Mouse (Mus musculus) forebrain, postnatal 0 days (tissue): Measurements from ENCODE around the gene Btbd9. TPM values are rescaled to one million over a fixed set of nuclear protein-coding genes. Genes with fewer than 3 reads are reported as not detected.
"Not testable (repeated sequence)": the region's sequence is repeated elsewhere in the genome, so short reads cannot be mapped to it uniquely, and the experiment has no call there.

Experiments
- ATAC-seq: fragments of 200-750 bp; cut with Nextera tagmentation; 2 replicates; pipeline ENCODE4 v1.8.0; 2017; ENCODE audit warnings: mild to moderate bottlenecking, moderate library complexity
- DNase-seq: peaks from one replicate; pipeline ENCODE4 v3.0.0-alpha.2; 2015
- H3K27ac ChIP-seq: fragments of 300-500 bp; sonication (generic); 2 replicates; pipeline ENCODE4 v1.5.1; 2014; ENCODE audit warnings: low read depth, mild to moderate bottlenecking, antibody characterized with exemption, low read length, moderate library complexity, mixed read lengths
- H3K27me3 ChIP-seq: fragments of 300-500 bp; sonication (generic); 2 replicates; pipeline ENCODE4 v1.6.1; 2014; ENCODE audit warnings: mild to moderate bottlenecking, low read length, mixed read lengths; ENCODE audit not compliant: insufficient read depth
- H3K36me3 ChIP-seq: fragments of 300-500 bp; sonication (generic); 2 replicates; pipeline ENCODE4 v1.6.1; 2014; ENCODE audit warnings: mild to moderate bottlenecking, moderate library complexity; ENCODE audit not compliant: insufficient read depth
- H3K4me1 ChIP-seq: fragments of 300-500 bp; sonication (generic); 2 replicates; pipeline ENCODE4 v1.6.1; 2014; ENCODE audit warnings: antibody characterized with exemption; ENCODE audit not compliant: insufficient read depth
- H3K4me2 ChIP-seq: fragments of 300-500 bp; sonication (generic); 2 replicates; pipeline ENCODE4 v1.6.1; 2014; ENCODE audit warnings: low read depth, mild to moderate bottlenecking, moderate library complexity
- H3K4me3 ChIP-seq: fragments of 300-500 bp; sonication (generic); 2 replicates; pipeline ENCODE4 v1.5.1; 2014; ENCODE audit warnings: low read depth, low read length, mixed read lengths
- H3K9ac ChIP-seq: fragments of 300-500 bp; sonication (generic); 2 replicates; pipeline ENCODE4 v1.6.1; 2014; ENCODE audit warnings: mild to moderate bottlenecking
- H3K9me3 ChIP-seq: fragments of 300-500 bp; sonication (generic); 2 replicates; pipeline ENCODE4 v1.6.1; 2016; ENCODE audit warnings: low read length
- CTCF ChIP-seq: sonication (generic); IDR thresholded peaks from 2 replicates; pipeline ENCODE4 v1.5.1; 2016; ENCODE audit warnings: antibody characterized with exemption, control low read depth, low read depth
- WGBS: fragments of 180-500 bp; shearing (Covaris S2); extraction: QIAGEN DNeasy Blood & Tissue Kit; methylation state at CpG from one replicate; pipeline ENCODE4 v1.1.7; 2014; 5-methylcytosine and 5-hydroxymethylcytosine counted together
- polyA plus RNA-seq: library from polyadenylated mRNA; unstranded; fragments of >200 nt; fragmentation: Nextera tagmentation; extraction: Ambion mirVana; gene quantifications from 2 replicates; pipeline ENCODE4 v1.2.1, GENCODE M21; 2015
- total RNA-seq: library from RNA; depleted of rRNA; stranded (reverse); fragments of >200 nt; gene quantifications from 2 replicates; pipeline ENCODE4 v1.2.3, GENCODE M21; 2014

The Btbd9 gene
- total and polyA plus RNA-seq, 2 experiments from 2014 or later = 63.6 to 149 TPM

- H3K9me3 ChIP-seq = no peaks in the 10 kb centered on the region
- no peak overlapping the region for H3K4me2 ChIP-seq
- no peak overlapping the region for H3K27ac ChIP-seq
- DNase-seq (no peak), ATAC-seq (no peak)
- peaks cover 7% of the 10 kb centered on the region; the same call in 1 of the 2 replicates for H3K36me3 ChIP-seq
- H3K27me3 ChIP-seq = no peaks in the 10 kb centered on the region
- H3K4me1 ChIP-seq = peaks cover 7% of the 10 kb centered on the region
- 54% methylated on average over 4 of the region's 4 CpGs for WGBS
- TF ChIP-seq CTCF = 0 out of 2 replicates have a peak, but pooled peaks have one; percentile 32
- H3K9ac ChIP-seq = no peak overlapping the region
- H3K4me3 ChIP-seq = no peak overlapping the region
Measured at GRCm38 (mm10) chr17:30512007-30512406, 64.3 kb downstream of the Btbd9 start.

- Histone ChIP-seq H3K4me2 (no peak overlapping the region), H3K27me3 (no peaks in the 10 kb centered on the region), H3K4me3 (no peak overlapping the region), H3K27ac (no peak overlapping the region), H3K9me3 (no peaks in the 10 kb centered on the region), H3K36me3 (0 out of 2 replicates have a peak, but pooled peaks cover 3% of the 10 kb centered on the region), H3K9ac (no peak overlapping the region), H3K4me1 (peaks cover 10% of the 10 kb centered on the region)
- DNase-seq (no peak), ATAC-seq (no peak)
- WGBS = 74% methylated on average over 6 of the region's 6 CpGs
- no peak for TF ChIP-seq CTCF
Measured at GRCm38 (mm10) chr17:30511399-30511798, 64.9 kb downstream of the Btbd9 start.

GRCm38 (mm10) chr17:30510171-30510570, 66.1 kb downstream of the Btbd9 start:
- Histone ChIP-seq H3K27me3 (no peaks in the 10 kb centered on the region), H3K27ac (no peak overlapping the region), H3K9ac (no peak overlapping the region), H3K9me3 (no peaks in the 10 kb centered on the region), H3K4me1 (peaks cover 10% of the 10 kb centered on the region), H3K4me3 (no peak overlapping the region), H3K4me2 (no peak overlapping the region), H3K36me3 (0 out of 2 replicates have a peak, but pooled peaks cover 3% of the 10 kb centered on the region)
- ATAC-seq (no peak), DNase-seq (no peak)
- 45% methylated on average over 6 of the region's 6 CpGs for WGBS
- TF ChIP-seq CTCF = peak; percentile 32

GRCm38 (mm10) chr17:30509646-30510045, 66.6 kb downstream of the Btbd9 start:
- Histone ChIP-seq H3K9ac (no peak overlapping the region), H3K4me2 (no peak overlapping the region), H3K9me3 (no peaks in the 10 kb centered on the region), H3K27ac (no peak overlapping the region), H3K27me3 (no peaks in the 10 kb centered on the region), H3K36me3 (0 out of 2 replicates have a peak, but pooled peaks cover 5% of the 10 kb centered on the region), H3K4me3 (no peak overlapping the region), H3K4me1 (peaks cover 10% of the 10 kb centered on the region)
- TF ChIP-seq CTCF = no peak
- ATAC-seq (no peak), DNase-seq (no peak)
- WGBS = 76% methylated on average over 6 of the region's 6 CpGs

GRCm38 (mm10) chr17:30507636-30508576, 68.4 kb downstream of the Btbd9 start:
- TF ChIP-seq CTCF = peak; percentile 50
- Histone ChIP-seq H3K4me2 (no peak overlapping the region), H3K9me3 (no peaks in the 10 kb centered on the region), H3K27ac (peak overlapping the region; percentile 5; the same call in 1 of the 2 replicates), H3K4me1 (peaks cover 10% of the 10 kb centered on the region), H3K36me3 (0 out of 2 replicates have a peak, but pooled peaks cover 4% of the 10 kb centered on the region), H3K4me3 (no peak overlapping the region), H3K9ac (no peak overlapping the region), H3K27me3 (no peaks in the 10 kb centered on the region)
- peak; percentile 56; the same call in 1 of the 2 replicates for ATAC-seq
- 43% methylated on average over 9 of the region's 9 CpGs for WGBS
- peak; percentile 43 for DNase-seq

GRCm38 (mm10) chr17:30506916-30507315, 69.4 kb downstream of the Btbd9 start:
- 28% methylated on average over 5 of the region's 5 CpGs for WGBS
- Histone ChIP-seq H3K4me2 (no peak overlapping the region), H3K27ac (no peak overlapping the region), H3K9ac (no peak overlapping the region), H3K9me3 (no peaks in the 10 kb centered on the region), H3K36me3 (0 out of 2 replicates have a peak, but pooled peaks cover 4% of the 10 kb centered on the region), H3K4me1 (peaks cover 10% of the 10 kb centered on the region), H3K4me3 (no peak overlapping the region), H3K27me3 (no peaks in the 10 kb centered on the region)
- TF ChIP-seq CTCF = no peak
- ATAC-seq (no peak), DNase-seq (no peak)

GRCm38 (mm10) chr17:30499541-30499940, 76.7 kb downstream of the Btbd9 start:
- not testable (repeated sequence) for H3K27ac ChIP-seq, ATAC-seq, H3K4me3 ChIP-seq, DNase-seq, H3K27me3 ChIP-seq, H3K36me3 ChIP-seq, H3K9me3 ChIP-seq, H3K4me2 ChIP-seq, H3K9ac ChIP-seq
- peaks cover 19% of the 10 kb centered on the region for H3K4me1 ChIP-seq
- 99% methylated on average over 11 of the region's 11 CpGs for WGBS
